Mouse (Mus musculus) CH12.LX (cell line): ENCODE results near the gene 1700037H04Rik. TPM values are rescaled to one million over a fixed set of nuclear protein-coding genes. Genes with fewer than 3 reads are reported as not detected.

Experiments
- DNase-seq: peaks from one replicate; pipeline ENCODE4 v3.0.0-alpha.2; 2013; ENCODE audit errors: extremely low read depth
- H3K27ac ChIP-seq: 2 replicates; pipeline ENCODE4 v1.5.1; 2012; ENCODE audit warnings: low read depth, mild to moderate bottlenecking, control low read depth, moderate library complexity; ENCODE audit not compliant: insufficient read depth
- H3K27me3 ChIP-seq: replicated peaks from 2 replicates; pipeline ENCODE3; 2012; ENCODE audit warnings: inconsistent platforms
- H3K36me3 ChIP-seq, 2 experiments: replicated peaks in 1 of 2; 2 replicates each; pipeline versions ENCODE3 to v1.6.1; 2012; ENCODE audit warnings: inconsistent platforms in 1 of 2, low read length in 1 of 2, mild to moderate bottlenecking in 1 of 2, mixed read lengths in 1 of 2, moderate library complexity in 1 of 2; ENCODE audit not compliant: control insufficient read depth in 1 of 2, insufficient read depth in 1 of 2
- H3K4me1 ChIP-seq, 2 experiments: 2 replicates each; pipeline ENCODE4 v1.6.1; 2012; ENCODE audit warnings: inconsistent platforms in 1 of 2, moderate library complexity in 1 of 2; ENCODE audit not compliant: insufficient read depth in 2 of 2, control insufficient read depth in 1 of 2
- H3K4me2 ChIP-seq: 2 replicates; pipeline ENCODE4 v1.6.1; 2012; ENCODE audit warnings: low read depth, mild to moderate bottlenecking, control low read depth; ENCODE audit not compliant: poor library complexity, insufficient read depth, severe bottlenecking
- H3K4me3 ChIP-seq, 3 experiments: fragments of 150-350 bp in 1 of 3; sonication (generic) in 1 of 3; replicated peaks in 1 of 3; 2 replicates each; pipeline versions ENCODE3 to v1.5.1; 2011 to 2012; ENCODE audit warnings: low read depth in 2 of 3, low read length in 2 of 3, mild to moderate bottlenecking in 2 of 3, moderate library complexity in 2 of 3, control low read depth in 1 of 3, improper control_type of control experiment in 1 of 3, inconsistent platforms in 1 of 3, mixed read lengths in 1 of 3; ENCODE audit not compliant: poor library complexity in 1 of 3
- H3K79me2 ChIP-seq: replicated peaks from 2 replicates; pipeline ENCODE4 v1.6.1; 2012; ENCODE audit warnings: mild to moderate bottlenecking, moderate library complexity; ENCODE audit not compliant: control insufficient read depth, poor library complexity, insufficient read depth, severe bottlenecking; ENCODE audit errors: extremely low read depth
- H3K9ac ChIP-seq: 2 replicates; pipeline ENCODE4 v1.6.1; 2012; ENCODE audit warnings: low read depth, mild to moderate bottlenecking, control low read depth, moderate library complexity; ENCODE audit not compliant: insufficient read depth
- H3K9me3 ChIP-seq: replicated peaks from 2 replicates; pipeline ENCODE3; 2012; ENCODE audit warnings: low read length, inconsistent platforms, mixed read lengths
- BHLHE40 ChIP-seq: IDR thresholded peaks from 2 replicates; pipeline ENCODE4 v1.6.1; 2011; ENCODE audit warnings: mild to moderate bottlenecking, low read depth, low read length, improper control_type of control experiment
- CHD1 ChIP-seq: IDR thresholded peaks from 2 replicates; pipeline ENCODE4 v1.6.1; 2012; ENCODE audit warnings: low read depth, low read length, improper control_type of control experiment, inconsistent platforms
- CHD2 ChIP-seq: IDR thresholded peaks from 2 replicates; pipeline ENCODE4 v1.6.1; 2011; ENCODE audit warnings: low read length, improper control_type of control experiment
- CTCF ChIP-seq, 2 experiments: IDR thresholded peaks in 1 of 2; conservative IDR thresholded peaks in 1 of 2; 2 replicates each; pipeline ENCODE4 v1.5.1; 2011 to 2012; ENCODE audit warnings: low read depth in 2 of 2, low read length in 2 of 2, improper control_type of control experiment in 1 of 2, inconsistent platforms in 1 of 2, mild to moderate bottlenecking in 1 of 2, moderate library complexity in 1 of 2
- E2F4 ChIP-seq: IDR thresholded peaks from 2 replicates; pipeline ENCODE4 v1.6.1; 2011; ENCODE audit warnings: low read depth, low read length, improper control_type of control experiment; ENCODE audit not compliant: insufficient replicate concordance
- ELF1 ChIP-seq: IDR thresholded peaks from 2 replicates; pipeline ENCODE4 v1.6.1; 2014; ENCODE audit warnings: low read depth, mild to moderate bottlenecking, inconsistent platforms, low read length, improper control_type of control experiment
- EP300 ChIP-seq: IDR thresholded peaks from 2 replicates; pipeline ENCODE4 v1.6.1; 2011; ENCODE audit warnings: low read length, improper control_type of control experiment
- ETS1 ChIP-seq: conservative IDR thresholded peaks from 2 replicates; pipeline ENCODE4 v1.6.1; 2012; ENCODE audit warnings: low read depth, mild to moderate bottlenecking, inconsistent platforms, low read length, improper control_type of control experiment, moderate library complexity
- GABPA ChIP-seq: IDR thresholded peaks from 2 replicates; pipeline ENCODE4 v1.6.1; 2012; ENCODE audit warnings: low read depth, low read length, improper control_type of control experiment, inconsistent platforms; ENCODE audit not compliant: insufficient replicate concordance
- HCFC1 ChIP-seq: IDR thresholded peaks from 2 replicates; pipeline ENCODE4 v1.6.1; 2012; ENCODE audit warnings: low read depth, mild to moderate bottlenecking, inconsistent platforms, low read length, improper control_type of control experiment
- IRF4 ChIP-seq: IDR thresholded peaks from 2 replicates; pipeline ENCODE4 v1.6.1; 2014; ENCODE audit warnings: low read depth, mild to moderate bottlenecking, inconsistent platforms, low read length, improper control_type of control experiment
- JUN ChIP-seq: IDR thresholded peaks from 2 replicates; pipeline ENCODE4 v1.6.1; 2011; ENCODE audit warnings: low read depth, mild to moderate bottlenecking, low read length, improper control_type of control experiment, moderate library complexity; ENCODE audit not compliant: insufficient read depth
- JUND ChIP-seq: conservative IDR thresholded peaks from 2 replicates; pipeline ENCODE4 v1.6.1; 2011; ENCODE audit warnings: low read depth, low read length, improper control_type of control experiment
- KAT2A ChIP-seq: IDR thresholded peaks from 2 replicates; pipeline ENCODE4 v1.6.1; 2012; ENCODE audit warnings: low read length, improper control_type of control experiment, inconsistent platforms; ENCODE audit not compliant: insufficient replicate concordance
- MAFK ChIP-seq: IDR thresholded peaks from 2 replicates; pipeline ENCODE4 v1.6.1; 2011; ENCODE audit warnings: low read length, improper control_type of control experiment; ENCODE audit not compliant: insufficient replicate concordance
- MAX ChIP-seq: IDR thresholded peaks from 2 replicates; pipeline ENCODE4 v1.6.1; 2011; ENCODE audit warnings: low read length, improper control_type of control experiment
- MAZ ChIP-seq: IDR thresholded peaks from 2 replicates; pipeline ENCODE4 v1.6.1; 2012; ENCODE audit warnings: low read depth, mild to moderate bottlenecking, inconsistent platforms, low read length, improper control_type of control experiment, moderate library complexity
- MEF2A ChIP-seq: IDR thresholded peaks from 2 replicates; pipeline ENCODE4 v1.6.1; 2014; ENCODE audit warnings: low read depth, mild to moderate bottlenecking, inconsistent platforms, low read length, improper control_type of control experiment, borderline replicate concordance
- MXI1 ChIP-seq: IDR thresholded peaks from 2 replicates; pipeline ENCODE4 v1.6.1; 2011; ENCODE audit warnings: mild to moderate bottlenecking, low read depth, low read length, improper control_type of control experiment
- MYC ChIP-seq: IDR thresholded peaks from 2 replicates; pipeline ENCODE4 v1.6.1; 2011; ENCODE audit warnings: low read depth, mild to moderate bottlenecking, improper control_type of control experiment, low read length
- NELFE ChIP-seq: IDR thresholded peaks from 2 replicates; pipeline ENCODE4 v1.6.1; 2011; ENCODE audit warnings: low read depth, low read length, improper control_type of control experiment
- NRF1 ChIP-seq: IDR thresholded peaks from 2 replicates; pipeline ENCODE4 v1.6.1; 2014; ENCODE audit warnings: low read depth, mild to moderate bottlenecking, inconsistent platforms, low read length, improper control_type of control experiment, moderate library complexity
- PAX5 ChIP-seq: IDR thresholded peaks from 2 replicates; pipeline ENCODE4 v1.6.1; 2012; ENCODE audit warnings: low read length, inconsistent platforms, mixed read lengths
- POLR2A ChIP-seq: IDR thresholded peaks from 2 replicates; pipeline ENCODE4 v1.6.1; 2011; ENCODE audit warnings: low read depth, mild to moderate bottlenecking, improper control_type of control experiment, low read length
- POLR2AphosphoS2 ChIP-seq: IDR thresholded peaks from 2 replicates; pipeline ENCODE4 v1.6.1; 2011; ENCODE audit warnings: low read depth, low read length, improper control_type of control experiment
- RAD21 ChIP-seq: IDR thresholded peaks from 2 replicates; pipeline ENCODE4 v1.6.1; 2011; ENCODE audit warnings: low read depth, mild to moderate bottlenecking, low read length, improper control_type of control experiment, moderate library complexity
- RCOR1 ChIP-seq: conservative IDR thresholded peaks from 2 replicates; pipeline ENCODE4 v1.6.1; 2012; ENCODE audit warnings: low read depth, mild to moderate bottlenecking, inconsistent platforms, low read length, improper control_type of control experiment
- SIN3A ChIP-seq: IDR thresholded peaks from 2 replicates; pipeline ENCODE4 v1.6.1; 2012; ENCODE audit warnings: low read length, improper control_type of control experiment, inconsistent platforms
- SMC3 ChIP-seq: IDR thresholded peaks from 2 replicates; pipeline ENCODE4 v1.6.1; 2011; ENCODE audit warnings: low read depth, low read length, improper control_type of control experiment
- TBP ChIP-seq: conservative IDR thresholded peaks from 2 replicates; pipeline ENCODE4 v1.6.1; 2011; ENCODE audit warnings: low read depth, low read length, improper control_type of control experiment
- TCF12 ChIP-seq: IDR thresholded peaks from 2 replicates; pipeline ENCODE4 v1.6.1; 2014; ENCODE audit warnings: low read depth, mild to moderate bottlenecking, inconsistent platforms, low read length, improper control_type of control experiment
- UBTF ChIP-seq: IDR thresholded peaks from 2 replicates; pipeline ENCODE4 v1.6.1; 2012; ENCODE audit warnings: low read depth, mild to moderate bottlenecking, inconsistent platforms, low read length, improper control_type of control experiment, moderate library complexity
- USF1 ChIP-seq: IDR thresholded peaks from 2 replicates; pipeline ENCODE4 v1.6.1; 2014; ENCODE audit warnings: low read depth, mild to moderate bottlenecking, inconsistent platforms, low read length, improper control_type of control experiment
- USF2 ChIP-seq: conservative IDR thresholded peaks from 2 replicates; pipeline ENCODE4 v1.6.1; 2011; ENCODE audit warnings: low read depth, low read length, improper control_type of control experiment
- ZC3H11A ChIP-seq: IDR thresholded peaks from 2 replicates; pipeline ENCODE4 v1.6.1; 2012; ENCODE audit warnings: low read depth, mild to moderate bottlenecking, inconsistent platforms, low read length, improper control_type of control experiment
- ZKSCAN1 ChIP-seq: IDR thresholded peaks from 2 replicates; pipeline ENCODE4 v1.6.1; 2012; ENCODE audit warnings: low read depth, inconsistent platforms, low read length, improper control_type of control experiment, borderline replicate concordance
- ZMIZ1 ChIP-seq: IDR thresholded peaks from 2 replicates; pipeline ENCODE4 v1.6.1; 2012; ENCODE audit warnings: low read depth, mild to moderate bottlenecking, inconsistent platforms, low read length, improper control_type of control experiment
- ZNF384 ChIP-seq: IDR thresholded peaks from 2 replicates; pipeline ENCODE4 v1.6.1; 2012; ENCODE audit warnings: low read depth, low read length, improper control_type of control experiment, inconsistent platforms
- dilution Hi-C: fragments of 300-500 bp; cut with MboI; formaldehyde crosslinking; loops from 2 replicates; pipeline ENCODE4 v1.14.3; 2020; ENCODE audit warnings: low sequenced_read_pairs; ENCODE audit not compliant: extremely low pct_unique_long_range_greater_than_20kb, extremely low pct_ligation_motif_present
- in situ Hi-C: fragments of 300-500 bp; cut with MboI; formaldehyde crosslinking; loops from 3 replicates; pipeline ENCODE4 v1.14.3; 2019; ENCODE audit warnings: low sequenced_read_pairs, low pct_ligation_motif_present, low pct_unique_long_range_greater_than_20kb, mixed read lengths
- polyA plus RNA-seq: library from polyadenylated mRNA; unstranded; fragments of >175 nt; gene quantifications from 2 replicates; pipeline ENCODE4 v1.2.1, GENCODE M21; 2012; ENCODE audit warnings: low read depth; ENCODE audit not compliant: insufficient read length
- total RNA-seq, 2 experiments: library from RNA; depleted of rRNA; stranded (reverse); fragments of 300-350 nt in 1 of 2; fragments of >200 nt in 1 of 2; gene quantifications; 2 replicates each; pipeline ENCODE4 v1.2.3; 2012 to 2014

The 1700037H04Rik gene
- total RNA-seq (2012; rRNA removed) (25.3 and 36.5 TPM in 2 replicates), total RNA-seq (2014; rRNA removed) (11.2 and 16.0 TPM in 2 replicates), polyA plus RNA-seq (40.0 and 43.0 TPM in 2 replicates)

GRCm38 (mm10) chr2:131159938-131160581 is at the start of gene 1700037H04Rik:
1700037H04Rik (minus strand) TSS chr2:131160081.
- H3K27ac ChIP-seq, result no peak within 1 kb of the TSS
- no peaks in the 10 kb centered on the region for H3K27me3 ChIP-seq
- in situ Hi-C loops, result loop anchor here (5.0 kb wide), 1 partner anchor 68 kb away; no protein-coding TSS in a partner anchor
- TF ChIP-seq TCF12 (peak; percentile 63; the same call in 1 of the 2 replicates), ZNF384 (no peak), KAT2A (no peak), MYC (peak; percentile 91), ZMIZ1 (peak; percentile 66; the same call in 1 of the 2 replicates), NELFE (peak; percentile 94), IRF4 (no peak; the same call in 1 of the 2 replicates), GABPA (no peak), UBTF (0 out of 2 replicates have a peak, but pooled peaks have one; percentile 44), EP300 (no peak), MAZ (no peak), ZC3H11A (no peak), CTCF (conservative IDR thresholded peaks at IDR 0.05 in 1 of 2, IDR thresholded peaks at IDR 0.05 in 1 of 2; ENCODE audit: low read depth in 2 of 2, low read length in 2 of 2) (no peak), MXI1 (peak; percentile 77), BHLHE40 (peak; percentile 97), PAX5 (no peak), POLR2A (peak; percentile 97), SMC3 (no peak), E2F4 (no peak), MAFK (no peak), ETS1 (0 out of 2 replicates have a peak, but pooled peaks have one; percentile 16), ELF1 (peak; percentile 30; the same call in 1 of the 2 replicates), MAX (peak; percentile 99), MEF2A (no peak), TBP (peak; percentile 74; the same call in 1 of the 2 replicates), HCFC1 (peak; percentile 46; the same call in 1 of the 2 replicates), JUND (no peak), RCOR1 (no peak), CHD2 (peak; percentile 79), USF1 (peak; percentile 99), SIN3A (peak; percentile 57; the same call in 1 of the 2 replicates), USF2 (peak; percentile 97), RAD21 (no peak), POLR2AphosphoS2 (peak; percentile 77), CHD1 (no peak), ZKSCAN1 (no peak), JUN (no peak), NRF1 (0 out of 2 replicates have a peak, but pooled peaks have one; percentile 39)
- H3K36me3 ChIP-seq, result peaks cover 0 to 14% of the 10 kb centered on the region in 2 experiments
- H3K4me2 ChIP-seq, result peak within 1 kb of the TSS; percentile 72
- dilution Hi-C loops, result no loop called here
- H3K4me1 ChIP-seq, result peaks cover 2 to 17% of the 10 kb centered on the region in 2 experiments; a peak in 3 of 4 replicates
- peak within 1 kb of the TSS; percentile 61 to 75 (median 69) for H3K4me3 ChIP-seq
- peaks cover 10% of the 10 kb centered on the region for H3K9me3 ChIP-seq
- H3K79me2 ChIP-seq, result no peaks in the 10 kb centered on the region
- peak; percentile 99 for DNase-seq
- peak within 1 kb of the TSS; percentile 67 for H3K9ac ChIP-seq
